Mouse (Mus musculus): ENCODE measurements around the gene Mmp28.

DNA sequence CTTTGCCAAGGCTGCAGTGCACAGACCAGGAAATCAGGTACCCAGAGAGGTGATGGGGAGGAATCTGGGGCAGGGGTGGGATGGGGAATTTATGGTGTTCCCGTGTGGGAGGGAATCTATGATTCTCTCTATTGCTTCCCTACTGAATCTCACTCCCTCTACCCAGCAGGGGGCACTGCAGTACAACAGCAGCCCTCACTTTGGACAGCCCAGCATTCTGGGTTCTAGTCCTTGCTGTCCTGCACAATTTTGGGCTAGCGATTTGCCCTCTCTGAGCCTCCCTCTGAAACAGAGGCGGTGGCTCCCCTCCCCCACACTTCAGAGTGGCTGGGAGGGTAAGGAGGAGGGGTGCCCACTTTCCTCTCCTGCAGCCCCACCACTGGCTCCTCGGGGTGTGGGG lies 42.5 kb downstream of the Mmp28 start:
- no peak for TF ChIP-seq MAX (IDR thresholded peaks at IDR 0.05; ENCODE audit: low read depth)
- TF ChIP-seq TCF3 (IDR thresholded peaks at IDR 0.05; ENCODE audit: insufficient read length, low read depth) = no peak
- no peak for TF ChIP-seq POLR2A (IDR thresholded peaks at IDR 0.05; ENCODE audit: insufficient read length, low read depth)
- no peak for TF ChIP-seq MYOD1 (IDR thresholded peaks at IDR 0.05; ENCODE audit: control insufficient read depth in 1 of 3, insufficient read length in 2 of 3, low read depth in 2 of 3)
- no peak for TF ChIP-seq REST (IDR thresholded peaks at IDR 0.05; ENCODE audit: insufficient read depth, insufficient read length)
- no peak for TF ChIP-seq CEBPB (IDR thresholded peaks at IDR 0.05; ENCODE audit: insufficient read depth, poor library complexity, severe bottlenecking)
